Mouse (Mus musculus): Measurements from ENCODE around the gene Vkorc1l1.

GRCm38 (mm10) chr5:129936941-129937340 is 4.8 kb upstream of the Vkorc1l1 start:
- TF ChIP-seq CTCF (IDR thresholded peaks at IDR 0.05; ENCODE audit: low read depth), result no peak
- no peak for TF ChIP-seq EP300 (IDR thresholded peaks at IDR 0.05; ENCODE audit: low read depth)

Measured in heart, postnatal 0 days (tissue).